Mouse (Mus musculus) stomach, embryonic 14.5 days (tissue): ENCODE data around the gene Klf4. TPM values are rescaled to one million over a fixed set of nuclear protein-coding genes. Genes with fewer than 3 reads are reported as not detected.

ENCODE experiments used
- ATAC-seq: fragments of 200-750 bp; cut with Nextera tagmentation; 2 replicates; pipeline ENCODE4 v1.8.0; 2017; ENCODE audit warnings: low read depth, moderate TSS enrichment; ENCODE audit not compliant: insufficient number of reproducible peaks, insufficient read depth, low FRiP score
- H3K27ac ChIP-seq: fragments of 300-500 bp; sonication (generic); 2 replicates; pipeline ENCODE4 v1.5.1; 2014; ENCODE audit warnings: mild to moderate bottlenecking, low read length, moderate library complexity, mixed read lengths
- H3K27me3 ChIP-seq: fragments of 300-500 bp; sonication (generic); 2 replicates; pipeline ENCODE4 v1.6.1; 2014; ENCODE audit warnings: low read length, control low read depth, mixed read lengths; ENCODE audit not compliant: control insufficient read depth, insufficient read depth
- H3K36me3 ChIP-seq: fragments of 300-500 bp; sonication (generic); 2 replicates; pipeline ENCODE4 v1.6.1; 2014; ENCODE audit warnings: mild to moderate bottlenecking, control low read depth, low read length, moderate library complexity, mixed read lengths; ENCODE audit not compliant: control insufficient read depth, insufficient read depth
- H3K4me1 ChIP-seq: fragments of 300-500 bp; sonication (generic); 2 replicates; pipeline ENCODE4 v1.6.1; 2014; ENCODE audit warnings: low read length, control low read depth, mixed read lengths; ENCODE audit not compliant: control insufficient read depth, insufficient read depth
- H3K4me2 ChIP-seq: fragments of 300-500 bp; sonication (generic); replicated peaks from 2 replicates; pipeline ENCODE4 v1.6.1; 2014; ENCODE audit warnings: low read depth, low read length, control low read depth
- H3K4me3 ChIP-seq: fragments of 300-500 bp; sonication (generic); 2 replicates; pipeline ENCODE4 v1.5.1; 2014; ENCODE audit warnings: low read depth, low read length, control low read depth
- H3K9ac ChIP-seq: fragments of 300-500 bp; sonication (generic); replicated peaks from 2 replicates; pipeline ENCODE4 v1.6.1; 2014; ENCODE audit warnings: low read depth, mild to moderate bottlenecking, control low read depth, low read length, moderate library complexity, mixed read lengths
- H3K9me3 ChIP-seq: fragments of 300-500 bp; sonication (generic); 2 replicates; pipeline ENCODE4 v1.6.1; 2016; ENCODE audit warnings: low read depth, low read length, control low read depth; ENCODE audit not compliant: control insufficient read depth
- WGBS: fragments of 180-500 bp; shearing (Covaris S2); extraction: QIAGEN DNeasy Blood & Tissue Kit; methylation state at CpG from one replicate; pipeline ENCODE4 v1.1.7; 2014; 5-methylcytosine and 5-hydroxymethylcytosine counted together
- polyA plus RNA-seq: library from polyadenylated mRNA; unstranded; fragments of >200 nt; fragmentation: Nextera tagmentation; extraction: Ambion mirVana; gene quantifications from 2 replicates; pipeline ENCODE4 v1.2.1, GENCODE M21; 2014

The Klf4 gene
- polyA plus RNA-seq, 1 experiment from 2014 or later = 21.0 TPM

GRCm38 (mm10) chr4:55514733-55515176 is 17.5 kb downstream of the Klf4 start:
- H3K9ac ChIP-seq = peak overlapping the region; percentile 57
- under 1% methylated on average over 39 of the region's 39 CpGs for WGBS
- peak overlapping the region; percentile 53 for H3K4me2 ChIP-seq
- H3K27me3 ChIP-seq = no peaks in the 10 kb centered on the region
- H3K36me3 ChIP-seq = no peaks in the 10 kb centered on the region
- ATAC-seq = peak; percentile 93
- H3K27ac ChIP-seq = peak overlapping the region; percentile 35; the same call in 1 of the 2 replicates
- peak overlapping the region; percentile 39 for H3K4me3 ChIP-seq
- H3K9me3 ChIP-seq = no peaks in the 10 kb centered on the region
- no peaks in the 10 kb centered on the region for H3K4me1 ChIP-seq

- Histone ChIP-seq H3K27me3 (no peaks in the 10 kb centered on the region), H3K9me3 (no peaks in the 10 kb centered on the region), H3K9ac (no peak overlapping the region), H3K27ac (no peak overlapping the region), H3K36me3 (no peaks in the 10 kb centered on the region), H3K4me2 (no peak overlapping the region), H3K4me1 (no peaks in the 10 kb centered on the region), H3K4me3 (no peak overlapping the region)
- no peak for ATAC-seq
- WGBS = 78% methylated on average over 7 of the region's 7 CpGs
These were observed 18.5 kb downstream of the Klf4 start for GRCm38 (mm10) chr4:55513615-55514279.

GRCm38 (mm10) chr4:55511389-55511788 is 20.9 kb downstream of the Klf4 start:
- H3K27ac ChIP-seq = no peak overlapping the region
- no peak overlapping the region for H3K4me2 ChIP-seq
- WGBS = 74% methylated on average over 2 of the region's 2 CpGs
- no peaks in the 10 kb centered on the region for H3K9me3 ChIP-seq
- no peaks in the 10 kb centered on the region for H3K27me3 ChIP-seq
- H3K4me3 ChIP-seq = no peak overlapping the region
- H3K36me3 ChIP-seq = no peaks in the 10 kb centered on the region
- no peaks in the 10 kb centered on the region for H3K4me1 ChIP-seq
- ATAC-seq = no peak
- H3K9ac ChIP-seq = no peak overlapping the region

- Histone ChIP-seq H3K4me1 (no peaks in the 10 kb centered on the region), H3K9ac (no peak overlapping the region), H3K4me3 (no peak overlapping the region), H3K4me2 (no peak overlapping the region), H3K9me3 (no peaks in the 10 kb centered on the region), H3K27ac (no peak overlapping the region), H3K27me3 (no peaks in the 10 kb centered on the region), H3K36me3 (no peaks in the 10 kb centered on the region)
- WGBS = 85% methylated on average over 7 of the region's 7 CpGs
- no peak for ATAC-seq
These were observed 23.6 kb downstream of the Klf4 start for GRCm38 (mm10) chr4:55508712-55509111.

GRCm38 (mm10) chr4:55498621-55499020 is 33.6 kb downstream of the Klf4 start:
- no peak for ATAC-seq
- WGBS = 68% methylated on average over 1 of the region's 1 CpGs
- H3K4me3 ChIP-seq = no peak overlapping the region
- H3K4me1 ChIP-seq = no peaks in the 10 kb centered on the region
- no peak overlapping the region for H3K9ac ChIP-seq
- H3K36me3 ChIP-seq = no peaks in the 10 kb centered on the region
- H3K27me3 ChIP-seq = no peaks in the 10 kb centered on the region
- no peak overlapping the region for H3K4me2 ChIP-seq
- H3K9me3 ChIP-seq = no peaks in the 10 kb centered on the region
- no peak overlapping the region for H3K27ac ChIP-seq

- no peak for ATAC-seq
These were observed 35.9 kb downstream of the Klf4 start for GRCm38 (mm10) chr4:55496416-55496815.

GRCm38 (mm10) chr4:55493261-55493660 is 39.0 kb downstream of the Klf4 start:
- Histone ChIP-seq H3K4me2 (no peak overlapping the region), H3K27me3 (no peaks in the 10 kb centered on the region), H3K4me1 (no peaks in the 10 kb centered on the region), H3K4me3 (no peak overlapping the region), H3K9me3 (no peaks in the 10 kb centered on the region), H3K36me3 (no peaks in the 10 kb centered on the region), H3K9ac (no peak overlapping the region), H3K27ac (no peak overlapping the region)
- 75% methylated on average over 3 of the region's 3 CpGs for WGBS
- ATAC-seq = no peak

More at GRCm38 (mm10) chr4:55496416-55496815, 35.9 kb downstream of the Klf4 start:
- Histone ChIP-seq H3K9ac (no peak overlapping the region), H3K36me3 (no peaks in the 10 kb centered on the region), H3K4me1 (no peaks in the 10 kb centered on the region), H3K9me3 (no peaks in the 10 kb centered on the region), H3K27ac (no peak overlapping the region), H3K4me3 (no peak overlapping the region), H3K27me3 (no peaks in the 10 kb centered on the region), H3K4me2 (no peak overlapping the region)
- WGBS = 76% methylated on average over 7 of the region's 7 CpGs

- Histone ChIP-seq H3K9ac (no peak overlapping the region), H3K27me3 (no peaks in the 10 kb centered on the region), H3K4me2 (no peak overlapping the region), H3K36me3 (no peaks in the 10 kb centered on the region), H3K4me1 (no peaks in the 10 kb centered on the region), H3K9me3 (no peaks in the 10 kb centered on the region), H3K27ac (no peak overlapping the region), H3K4me3 (no peak overlapping the region)
- WGBS = 80% methylated on average over 3 of the region's 3 CpGs
- no peak for ATAC-seq
These were observed 42.9 kb downstream of the Klf4 start for GRCm38 (mm10) chr4:55489328-55489727.

GRCm38 (mm10) chr4:55488604-55489003 is 43.7 kb downstream of the Klf4 start:
- no peak overlapping the region for H3K4me3 ChIP-seq
- no peak overlapping the region for H3K27ac ChIP-seq
- no peaks in the 10 kb centered on the region for H3K27me3 ChIP-seq
- no peaks in the 10 kb centered on the region for H3K4me1 ChIP-seq
- ATAC-seq = no peak
- H3K9ac ChIP-seq = no peak overlapping the region
- H3K9me3 ChIP-seq = no peaks in the 10 kb centered on the region
- no peaks in the 10 kb centered on the region for H3K36me3 ChIP-seq
- no peak overlapping the region for H3K4me2 ChIP-seq
- 74% methylated on average over 6 of the region's 6 CpGs for WGBS
